Mouse (Mus musculus): ENCODE measurements at regions not wholly inside any gene's neighbourhood (a gene's known extent, or its start where the extent isn't known, plus 50 kb on each side); places are given as distances from the start of the nearest gene placed in this dataset.

DNA sequence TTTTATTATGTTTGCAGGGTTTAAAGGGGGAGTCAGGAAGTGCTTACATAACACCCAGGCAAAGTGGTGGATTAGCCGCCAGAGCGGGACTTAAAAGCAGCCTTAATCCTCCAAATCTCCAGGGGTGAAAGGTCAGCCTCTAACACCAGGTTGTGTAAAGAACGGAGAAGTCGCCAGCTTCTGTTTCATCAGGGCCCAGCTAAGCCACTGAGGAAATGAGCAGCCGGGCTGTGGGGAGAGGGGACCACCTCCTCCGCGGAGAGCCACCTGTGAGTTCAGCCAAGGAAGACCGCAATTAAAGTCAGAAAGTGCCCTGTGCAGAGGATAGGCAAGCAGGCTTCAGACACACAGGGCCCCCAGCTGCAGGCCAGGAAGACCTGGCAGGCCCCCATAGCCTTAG, 359.8 kb downstream of the En1 start:
- no peak overlapping the region for H3K4me2 ChIP-seq (ENCODE audit: low read depth, low read length)
- no peak overlapping the region for H3K9ac ChIP-seq (ENCODE audit: low read depth, low read length)
- 21% methylated on average over 8 of the region's 8 CpGs for WGBS (ENCODE audit: insufficient replicate concordance)
- no peak overlapping the region for H3K27ac ChIP-seq (ENCODE audit: low read length)
- H3K27me3 ChIP-seq (ENCODE audit: control insufficient read depth, insufficient read depth, low read depth, low read length) = no peaks in the 10 kb centered on the region
- no peaks in the 10 kb centered on the region for H3K4me1 ChIP-seq (ENCODE audit: control insufficient read depth, low read depth, low read length)
- no peak overlapping the region for H3K4me3 ChIP-seq (ENCODE audit: low read depth, low read length)
- no peaks in the 10 kb centered on the region for H3K36me3 ChIP-seq (ENCODE audit: control insufficient read depth, insufficient read depth)
- ATAC-seq (ENCODE audit: low read depth) = no peak
- no peaks in the 10 kb centered on the region for H3K9me3 ChIP-seq (replicated peaks; ENCODE audit: control insufficient read depth, low read length)

DNA sequence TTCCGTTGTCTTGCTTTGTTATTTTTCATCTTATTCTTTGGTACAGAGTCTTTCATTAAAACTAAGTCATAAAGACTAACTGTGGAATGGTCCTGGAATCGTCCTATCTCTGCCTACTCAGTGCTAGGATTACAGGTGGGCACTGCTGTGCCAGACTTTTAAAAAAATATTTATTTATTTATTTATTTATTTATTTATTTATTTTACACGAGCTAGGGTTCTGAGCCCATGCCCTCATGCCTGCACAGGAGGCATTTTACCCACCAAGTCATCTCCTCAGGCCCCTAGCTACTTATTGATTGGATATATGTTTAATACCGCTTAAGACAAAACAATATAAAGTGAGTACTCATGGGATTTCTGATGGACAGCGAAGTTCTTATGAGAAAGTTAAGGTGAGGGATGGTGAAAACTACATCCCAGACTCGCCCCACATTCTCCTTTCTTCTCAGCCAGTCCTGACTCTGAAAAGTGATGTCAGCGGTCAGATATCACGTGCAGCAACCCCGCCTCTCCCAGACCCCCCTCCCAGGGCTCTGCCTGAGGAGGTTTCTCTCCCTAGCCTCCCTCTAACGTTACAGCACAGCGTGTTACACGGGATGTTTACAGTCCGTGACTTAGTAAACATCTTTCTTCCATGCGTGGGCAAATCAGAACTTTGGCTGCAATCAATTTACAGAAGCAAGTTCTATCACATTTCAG, 361.4 kb downstream of the En1 start:
- 25% methylated on average over 14 of the region's 14 CpGs for WGBS (ENCODE audit: insufficient replicate concordance)
- ATAC-seq (ENCODE audit: low read depth) = no peak
- H3K4me3 ChIP-seq (ENCODE audit: low read depth, low read length) = no peak overlapping the region
- no peak overlapping the region for H3K4me2 ChIP-seq (ENCODE audit: low read depth, low read length)
- no peak overlapping the region for H3K9ac ChIP-seq (ENCODE audit: low read depth, low read length)
- no peaks in the 10 kb centered on the region for H3K4me1 ChIP-seq (ENCODE audit: control insufficient read depth, low read depth, low read length)
- H3K36me3 ChIP-seq (ENCODE audit: control insufficient read depth, insufficient read depth) = no peaks in the 10 kb centered on the region
- H3K27me3 ChIP-seq (ENCODE audit: control insufficient read depth, insufficient read depth, low read depth, low read length) = no peaks in the 10 kb centered on the region
- no peaks in the 10 kb centered on the region for H3K9me3 ChIP-seq (replicated peaks; ENCODE audit: control insufficient read depth, low read length)
- H3K27ac ChIP-seq (ENCODE audit: low read length) = no peak overlapping the region

DNA sequence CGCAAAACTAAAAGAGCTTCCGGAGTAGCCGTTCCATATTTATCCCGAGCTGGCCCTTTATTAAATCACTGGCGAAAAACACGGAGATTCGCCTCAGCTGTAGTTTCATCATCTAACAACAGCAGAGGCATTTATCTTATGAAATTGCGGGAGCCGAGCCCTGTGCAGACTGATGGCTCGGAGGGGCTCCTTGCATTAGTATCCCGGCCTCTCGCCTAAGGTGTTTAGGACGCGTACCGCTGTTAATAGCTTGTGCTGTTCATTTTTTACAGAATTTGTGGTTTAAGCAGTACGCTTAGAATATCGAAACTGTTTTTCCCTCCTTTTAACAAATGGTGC, 361.9 kb downstream of the En1 start:
- WGBS (ENCODE audit: insufficient replicate concordance) = 58% methylated on average over 17 of the region's 17 CpGs
- H3K4me3 ChIP-seq (ENCODE audit: low read depth, low read length) = no peak overlapping the region
- H3K4me1 ChIP-seq (ENCODE audit: control insufficient read depth, low read depth, low read length) = no peaks in the 10 kb centered on the region
- no peaks in the 10 kb centered on the region for H3K27me3 ChIP-seq (ENCODE audit: control insufficient read depth, insufficient read depth, low read depth, low read length)
- H3K9ac ChIP-seq (ENCODE audit: low read depth, low read length) = no peak overlapping the region
- H3K4me2 ChIP-seq (ENCODE audit: low read depth, low read length) = no peak overlapping the region
- no peaks in the 10 kb centered on the region for H3K36me3 ChIP-seq (ENCODE audit: control insufficient read depth, insufficient read depth)
- ATAC-seq (ENCODE audit: low read depth) = no peak
- H3K9me3 ChIP-seq (replicated peaks; ENCODE audit: control insufficient read depth, low read length) = no peaks in the 10 kb centered on the region
- no peak overlapping the region for H3K27ac ChIP-seq (ENCODE audit: low read length)

DNA sequence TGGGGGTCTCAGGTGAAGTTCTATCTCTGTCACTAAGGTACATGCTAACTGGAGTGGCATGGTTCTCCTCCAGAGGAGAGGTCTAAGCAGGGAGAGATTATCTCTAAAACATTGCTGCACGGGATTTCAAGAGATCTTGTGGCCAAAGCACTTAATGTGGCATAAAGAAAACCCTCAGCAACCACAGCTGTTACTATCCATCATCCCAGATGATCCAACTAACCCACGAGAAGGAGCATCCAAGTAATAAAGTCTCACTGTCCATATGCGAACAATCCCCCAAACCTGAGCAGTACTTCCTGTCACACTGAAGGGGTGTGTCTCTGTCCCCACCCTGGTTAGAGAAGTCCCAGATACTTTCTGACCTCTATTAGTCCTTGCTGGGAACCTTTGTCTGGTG, 363.9 kb downstream of the En1 start:
- ATAC-seq (ENCODE audit: low read depth) = no peak
- 44% methylated on average over 3 of the region's 3 CpGs for WGBS (ENCODE audit: insufficient replicate concordance)
- no peak overlapping the region for H3K4me2 ChIP-seq (ENCODE audit: low read depth, low read length)
- H3K27ac ChIP-seq (ENCODE audit: low read length) = no peak overlapping the region
- H3K9ac ChIP-seq (ENCODE audit: low read depth, low read length) = no peak overlapping the region
- H3K4me3 ChIP-seq (ENCODE audit: low read depth, low read length) = no peak overlapping the region
- H3K36me3 ChIP-seq (ENCODE audit: control insufficient read depth, insufficient read depth) = no peaks in the 10 kb centered on the region
- H3K27me3 ChIP-seq (ENCODE audit: control insufficient read depth, insufficient read depth, low read depth, low read length) = no peaks in the 10 kb centered on the region
- H3K9me3 ChIP-seq (replicated peaks; ENCODE audit: control insufficient read depth, low read length) = no peaks in the 10 kb centered on the region
- no peaks in the 10 kb centered on the region for H3K4me1 ChIP-seq (ENCODE audit: control insufficient read depth, low read depth, low read length)

DNA sequence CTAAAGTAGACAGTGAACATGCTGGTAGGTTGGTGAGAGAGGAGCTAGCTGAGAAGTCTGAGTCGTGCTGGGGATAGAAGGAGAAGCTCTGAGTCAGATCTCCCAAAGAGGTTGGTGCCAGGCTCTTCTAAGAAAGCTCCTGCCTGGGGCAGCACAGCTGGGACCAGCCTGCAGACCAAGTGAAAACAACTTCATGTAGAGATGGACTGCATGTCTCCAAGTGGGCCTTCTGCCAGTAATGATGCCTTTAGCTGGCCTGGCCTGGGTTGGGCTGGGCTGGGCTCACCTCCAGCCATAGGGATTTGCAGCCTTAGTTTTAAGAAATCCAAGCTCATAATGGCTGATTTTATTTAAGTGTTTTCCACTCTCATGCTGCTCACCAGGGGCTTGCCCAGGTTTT, 357.7 kb downstream of the Insig2 start:
- Histone ChIP-seq H3K27ac (ENCODE audit: low read length) (no peak overlapping the region), H3K4me2 (ENCODE audit: low read depth, low read length) (no peak overlapping the region), H3K4me1 (ENCODE audit: control insufficient read depth, low read depth, low read length) (no peaks in the 10 kb centered on the region), H3K9me3 (replicated peaks; ENCODE audit: control insufficient read depth, low read length) (no peaks in the 10 kb centered on the region), H3K36me3 (ENCODE audit: control insufficient read depth, insufficient read depth) (no peaks in the 10 kb centered on the region), H3K27me3 (ENCODE audit: control insufficient read depth, insufficient read depth, low read depth, low read length) (no peaks in the 10 kb centered on the region), H3K9ac (ENCODE audit: low read depth, low read length) (no peak overlapping the region), H3K4me3 (ENCODE audit: low read depth, low read length) (no peak overlapping the region)
- no peak for ATAC-seq (ENCODE audit: low read depth)
- 53% methylated on average over 1 of the region's 1 CpGs for WGBS (ENCODE audit: insufficient replicate concordance)

DNA sequence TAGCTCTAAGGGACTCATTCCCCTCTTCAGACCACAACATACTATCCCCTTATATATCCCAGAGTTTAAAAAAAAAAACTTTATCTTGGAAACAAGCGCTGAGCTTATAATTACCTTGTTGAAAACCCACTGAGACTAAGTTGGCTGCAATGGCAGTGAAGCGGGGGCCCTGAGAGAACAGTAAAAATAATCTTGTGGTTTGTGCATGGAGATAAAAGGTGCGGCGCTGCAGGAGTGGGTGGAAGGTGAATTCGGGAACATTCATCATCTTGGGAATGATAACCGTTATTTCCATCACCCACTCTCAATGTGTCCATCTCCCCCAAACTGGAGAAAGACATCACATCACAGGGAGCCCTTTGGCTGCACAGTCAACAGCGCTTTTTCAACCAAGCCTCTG, 327.9 kb downstream of the Insig2 start:
- WGBS (ENCODE audit: insufficient replicate concordance) = 73% methylated on average over 7 of the region's 7 CpGs
- no peaks in the 10 kb centered on the region for H3K4me1 ChIP-seq (ENCODE audit: control insufficient read depth, low read depth, low read length)
- no peak overlapping the region for H3K4me2 ChIP-seq (ENCODE audit: low read depth, low read length)
- no peaks in the 10 kb centered on the region for H3K36me3 ChIP-seq (ENCODE audit: control insufficient read depth, insufficient read depth)
- no peak for ATAC-seq (ENCODE audit: low read depth)
- no peak overlapping the region for H3K9ac ChIP-seq (ENCODE audit: low read depth, low read length)
- H3K4me3 ChIP-seq (ENCODE audit: low read depth, low read length) = no peak overlapping the region
- H3K9me3 ChIP-seq (replicated peaks; ENCODE audit: control insufficient read depth, low read length) = no peaks in the 10 kb centered on the region
- H3K27me3 ChIP-seq (ENCODE audit: control insufficient read depth, insufficient read depth, low read depth, low read length) = no peaks in the 10 kb centered on the region
- no peak overlapping the region for H3K27ac ChIP-seq (ENCODE audit: low read length)

DNA sequence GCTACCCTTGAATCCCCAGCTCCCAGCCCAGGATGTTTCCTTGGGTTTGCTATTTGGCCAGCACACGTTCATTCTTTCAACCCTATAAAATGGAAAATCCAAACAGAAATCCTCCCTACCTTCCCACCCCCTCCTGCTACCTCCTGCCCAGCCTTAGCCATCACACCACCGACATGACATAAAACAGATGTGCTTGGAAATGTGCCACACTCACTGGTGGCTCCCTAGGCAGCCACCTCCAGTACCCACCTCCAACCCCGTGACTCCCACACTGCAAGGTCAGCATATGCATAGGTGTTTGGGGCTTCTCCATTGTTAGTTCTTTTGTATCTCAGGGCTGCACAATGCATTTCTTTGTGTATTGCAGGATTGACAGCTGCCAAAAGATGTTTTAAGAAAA, 327.2 kb downstream of the Insig2 start:
- H3K27ac ChIP-seq (ENCODE audit: low read length) = no peak overlapping the region
- H3K4me3 ChIP-seq (ENCODE audit: low read depth, low read length) = no peak overlapping the region
- H3K9me3 ChIP-seq (replicated peaks; ENCODE audit: control insufficient read depth, low read length) = no peaks in the 10 kb centered on the region
- no peaks in the 10 kb centered on the region for H3K36me3 ChIP-seq (ENCODE audit: control insufficient read depth, insufficient read depth)
- no peak overlapping the region for H3K9ac ChIP-seq (ENCODE audit: low read depth, low read length)
- WGBS (ENCODE audit: insufficient replicate concordance) = 29% methylated on average over 3 of the region's 3 CpGs
- no peaks in the 10 kb centered on the region for H3K27me3 ChIP-seq (ENCODE audit: control insufficient read depth, insufficient read depth, low read depth, low read length)
- H3K4me1 ChIP-seq (ENCODE audit: control insufficient read depth, low read depth, low read length) = no peaks in the 10 kb centered on the region
- no peak for ATAC-seq (ENCODE audit: low read depth)
- no peak overlapping the region for H3K4me2 ChIP-seq (ENCODE audit: low read depth, low read length)

DNA sequence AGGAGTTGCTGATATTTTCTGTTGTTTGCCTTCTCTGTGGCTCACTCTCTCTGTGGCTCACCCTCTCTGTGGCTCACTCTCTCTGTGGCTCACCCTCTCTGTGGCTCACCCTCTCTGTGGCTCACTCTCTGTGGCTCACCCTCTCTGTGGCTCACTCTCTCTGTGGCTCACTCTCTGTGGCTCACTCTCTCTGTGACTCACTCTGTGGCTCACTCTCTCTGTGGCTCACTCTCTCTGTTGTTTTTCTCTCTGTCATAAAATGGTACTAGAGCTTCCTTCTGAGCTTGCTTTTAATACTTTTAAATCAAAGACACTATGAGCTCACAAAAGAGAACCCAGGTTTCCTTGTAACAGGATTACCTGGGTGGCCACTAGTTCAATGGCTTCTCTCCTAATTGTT, 320.3 kb downstream of the Insig2 start:
- Histone ChIP-seq H3K9me3 (replicated peaks; ENCODE audit: control insufficient read depth, low read length) (no peaks in the 10 kb centered on the region), H3K4me2 (ENCODE audit: low read depth, low read length) (no peak overlapping the region), H3K4me1 (ENCODE audit: control insufficient read depth, low read depth, low read length) (no peaks in the 10 kb centered on the region), H3K27ac (ENCODE audit: low read length) (no peak overlapping the region), H3K36me3 (ENCODE audit: control insufficient read depth, insufficient read depth) (no peaks in the 10 kb centered on the region), H3K9ac (ENCODE audit: low read depth, low read length) (no peak overlapping the region), H3K4me3 (ENCODE audit: low read depth, low read length) (no peak overlapping the region), H3K27me3 (ENCODE audit: control insufficient read depth, insufficient read depth, low read depth, low read length) (no peaks in the 10 kb centered on the region)
- no peak for ATAC-seq (ENCODE audit: low read depth)

DNA sequence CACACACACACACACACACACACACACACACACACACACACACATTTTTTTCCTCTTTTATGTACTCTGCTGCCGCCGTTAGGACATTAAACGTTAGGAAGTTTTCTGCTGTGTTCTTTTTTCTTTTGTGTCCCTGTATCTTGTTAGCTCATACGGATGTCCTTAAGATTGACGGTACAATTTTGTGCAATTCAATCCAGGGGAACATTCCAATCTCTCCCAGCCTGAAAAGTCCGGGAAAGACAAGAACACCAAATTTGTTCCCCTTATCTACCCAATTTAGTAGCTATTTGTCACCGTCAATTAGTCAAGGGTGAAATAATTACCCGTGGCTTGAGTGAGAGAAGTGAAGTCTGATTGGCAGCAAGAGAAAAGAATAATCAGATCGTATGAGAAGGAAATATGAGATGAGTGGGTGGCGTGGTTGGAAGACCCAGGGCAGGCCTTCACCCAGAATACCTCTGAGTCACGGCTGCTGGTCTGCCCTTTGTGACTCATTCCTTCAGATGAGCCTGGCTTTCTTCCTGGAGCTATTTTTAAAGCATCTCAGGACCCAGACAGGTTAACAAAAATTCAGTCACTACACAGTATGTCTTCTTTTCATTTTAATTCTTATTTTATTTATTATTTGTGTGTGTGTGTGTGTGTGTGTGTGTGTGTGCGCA, 318.4 kb downstream of the Insig2 start:
- Histone ChIP-seq H3K9me3 (replicated peaks; ENCODE audit: control insufficient read depth, low read length) (no peaks in the 10 kb centered on the region), H3K4me2 (ENCODE audit: low read depth, low read length) (no peak overlapping the region), H3K4me3 (ENCODE audit: low read depth, low read length) (no peak overlapping the region), H3K4me1 (ENCODE audit: control insufficient read depth, low read depth, low read length) (no peaks in the 10 kb centered on the region), H3K27ac (ENCODE audit: low read length) (no peak overlapping the region), H3K9ac (ENCODE audit: low read depth, low read length) (no peak overlapping the region), H3K27me3 (ENCODE audit: control insufficient read depth, insufficient read depth, low read depth, low read length) (no peaks in the 10 kb centered on the region), H3K36me3 (ENCODE audit: control insufficient read depth, insufficient read depth) (no peaks in the 10 kb centered on the region)
- 61% methylated on average over 12 of the region's 12 CpGs for WGBS (ENCODE audit: insufficient replicate concordance)
- no peak for ATAC-seq (ENCODE audit: low read depth)
